Mouse (Mus musculus) bone marrow macrophage, adult 2 months (primary cell): ENCODE data around the gene Aldh1b1.

Source experiments
- CTCF ChIP-seq: IDR thresholded peaks from 2 replicates; pipeline ENCODE4 v1.5.1; 2012; ENCODE audit warnings: low read depth, mild to moderate bottlenecking, low read length, moderate library complexity
- POLR2A ChIP-seq: IDR thresholded peaks from 2 replicates; pipeline ENCODE4 v1.6.1; 2012; ENCODE audit warnings: mild to moderate bottlenecking, low read depth, low read length, borderline replicate concordance

DNA sequence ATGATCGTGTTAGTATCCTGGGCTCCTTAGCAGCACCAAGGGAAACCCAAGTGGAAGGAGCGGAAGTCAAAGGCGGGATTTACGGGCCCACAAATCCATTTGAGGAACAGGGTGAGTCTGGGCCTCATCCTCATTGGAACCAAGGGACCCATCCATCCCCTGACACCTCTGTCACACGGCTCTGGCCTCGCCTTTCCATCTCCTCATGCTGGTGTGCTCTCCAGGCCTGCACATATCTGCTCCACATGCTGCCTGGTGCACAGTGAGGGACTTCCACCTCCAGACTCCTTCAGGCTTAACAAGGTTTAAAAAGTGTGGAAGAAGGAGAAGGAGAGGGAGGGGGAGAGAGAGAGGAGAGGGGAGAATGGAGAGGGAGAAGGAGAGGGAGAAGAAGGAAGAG is 48.3 kb upstream of the Aldh1b1 start:
- TF ChIP-seq CTCF (no peak), POLR2A (no peak)
